Mouse (Mus musculus): ENCODE measurements around the gene Themis. TPM values are rescaled to one million over a fixed set of nuclear protein-coding genes. Genes with fewer than 3 reads are reported as not detected.

Themis gene
- polyA plus RNA-seq, 1 experiment: 0.78 TPM

DNA sequence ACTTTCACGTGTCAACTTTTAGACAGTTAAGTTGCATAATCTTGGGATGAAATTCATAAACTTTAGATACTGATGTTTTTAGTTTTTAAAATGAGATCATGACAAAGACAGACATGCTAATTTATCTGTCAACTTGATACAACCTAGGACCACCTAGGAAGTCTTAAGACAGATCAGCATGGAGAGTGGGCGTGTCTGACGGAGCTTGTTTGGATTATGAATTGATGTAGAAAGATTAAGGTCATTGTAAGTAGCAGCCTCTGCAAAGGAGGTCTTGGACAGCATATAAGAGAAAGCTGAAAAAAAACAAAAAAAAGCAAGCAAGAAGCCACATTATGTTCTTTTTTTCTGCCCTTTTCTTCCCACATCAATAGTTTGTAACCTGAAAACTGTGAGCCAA, 154.2 kb downstream of the Themis start:
- no peak for DNase-seq (ENCODE audit: low read depth in 1 of 2, low spot score in 2 of 2)
- Histone ChIP-seq H3K36me3 (ENCODE audit: control insufficient read depth, insufficient read depth, low read length) (no peaks in the 10 kb centered on the region), H3K4me3 (ENCODE audit: extremely low read depth, insufficient read depth, insufficient read length) (no peak overlapping the region), H3K27ac (ENCODE audit: insufficient read depth, low read length) (no peak overlapping the region), H3K27me3 (ENCODE audit: control insufficient read depth, insufficient read depth, low read length) (no peaks in the 10 kb centered on the region), H3K4me1 (ENCODE audit: control insufficient read depth, insufficient read depth, insufficient read length) (no peaks in the 10 kb centered on the region)
- 92% methylated on average over 3 of the region's 3 CpGs for WGBS
- TF ChIP-seq CTCF (IDR thresholded peaks at IDR 0.05; ENCODE audit: extremely low read depth, insufficient read depth, insufficient read length, insufficient replicate concordance) (no peak), POLR2A (IDR thresholded peaks at IDR 0.05; ENCODE audit: low read depth, low read length) (no peak)

DNA sequence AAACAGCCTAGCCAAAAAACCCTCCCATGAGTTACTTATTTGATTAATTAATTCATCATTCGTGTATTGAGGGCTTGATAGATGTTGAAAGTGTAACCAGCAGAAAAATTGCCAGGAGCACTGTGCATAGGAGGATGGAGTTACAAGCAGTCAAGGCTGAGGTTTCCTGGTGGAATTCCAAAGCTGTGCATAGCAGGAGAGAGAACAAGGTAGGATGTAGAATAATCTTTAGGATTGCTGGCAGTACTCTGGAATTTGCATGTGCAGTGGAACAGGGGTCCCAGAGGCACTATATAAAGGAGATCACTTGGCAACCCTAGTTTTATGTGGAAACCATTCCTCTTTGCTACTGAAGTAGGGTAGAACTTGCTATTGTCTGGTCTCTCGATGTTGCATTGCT, 174.4 kb downstream of the Themis start:
- H3K4me1 ChIP-seq (ENCODE audit: control insufficient read depth, insufficient read depth, insufficient read length): no peaks in the 10 kb centered on the region
- H3K27me3 ChIP-seq (ENCODE audit: control insufficient read depth, insufficient read depth, low read length): no peaks in the 10 kb centered on the region
- TF ChIP-seq CTCF (IDR thresholded peaks at IDR 0.05; ENCODE audit: extremely low read depth, insufficient read depth, insufficient read length, insufficient replicate concordance) (no peak), POLR2A (IDR thresholded peaks at IDR 0.05; ENCODE audit: low read depth, low read length) (no peak)
- DNase-seq (ENCODE audit: low read depth in 1 of 2, low spot score in 2 of 2): no peak
- no peak overlapping the region for H3K4me3 ChIP-seq (ENCODE audit: extremely low read depth, insufficient read depth, insufficient read length)
- H3K36me3 ChIP-seq (ENCODE audit: control insufficient read depth, insufficient read depth, low read length): no peaks in the 10 kb centered on the region
- 71% methylated on average over 2 of the region's 2 CpGs for WGBS
- H3K27ac ChIP-seq (ENCODE audit: insufficient read depth, low read length): no peak overlapping the region

DNA sequence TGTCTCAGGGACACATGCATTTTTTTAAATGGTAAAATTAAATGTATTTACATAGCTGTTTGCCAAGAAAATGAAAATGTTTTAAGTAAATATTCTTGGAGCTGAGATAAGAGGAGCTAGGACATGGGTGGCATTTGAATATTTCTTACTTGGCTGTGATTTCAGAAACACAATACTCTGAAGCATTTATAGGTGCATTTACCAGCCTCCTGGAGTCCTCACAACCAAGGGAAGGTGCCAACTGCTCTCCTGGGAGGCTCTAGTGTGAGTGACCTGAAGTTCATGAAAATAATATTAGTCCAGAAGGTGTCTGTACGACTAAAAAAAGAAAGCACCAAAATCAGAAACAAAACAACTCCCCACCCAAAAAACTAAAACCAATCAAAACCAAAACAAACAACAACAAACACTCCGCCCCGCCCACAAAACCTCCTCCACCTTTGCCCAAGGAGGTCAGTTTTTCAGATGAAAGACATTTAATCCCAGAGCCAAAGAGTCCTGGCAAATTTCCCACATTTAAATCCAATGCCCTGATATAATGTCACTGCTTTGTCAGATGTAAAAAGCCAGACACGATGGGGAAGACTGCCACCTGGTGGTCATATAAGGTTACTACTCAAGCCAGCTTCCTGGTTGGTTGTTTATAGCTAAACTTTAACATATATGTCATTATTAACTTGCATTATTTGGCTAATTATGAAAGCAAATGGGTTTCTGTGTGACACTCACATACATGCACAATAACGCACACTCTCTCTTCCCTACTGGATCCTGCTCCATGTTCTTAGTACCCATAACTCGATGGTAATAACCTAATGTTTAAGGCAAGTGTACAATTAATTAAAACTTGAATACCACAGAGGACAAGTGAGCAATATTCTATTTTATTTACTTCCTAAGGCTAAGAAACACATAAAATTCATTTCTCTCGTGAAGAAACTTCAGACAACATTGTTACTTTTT, 175.9 kb downstream of the Themis start:
- 37% methylated on average over 7 of the region's 7 CpGs for WGBS
- peak in 1 of 2 experiments; percentile 5 for DNase-seq (ENCODE audit: low read depth in 1 of 2, low spot score in 2 of 2)
- Histone ChIP-seq H3K27me3 (ENCODE audit: control insufficient read depth, insufficient read depth, low read length) (no peaks in the 10 kb centered on the region), H3K4me3 (ENCODE audit: extremely low read depth, insufficient read depth, insufficient read length) (no peak overlapping the region), H3K4me1 (ENCODE audit: control insufficient read depth, insufficient read depth, insufficient read length) (no peaks in the 10 kb centered on the region), H3K27ac (ENCODE audit: insufficient read depth, low read length) (no peak overlapping the region), H3K36me3 (ENCODE audit: control insufficient read depth, insufficient read depth, low read length) (no peaks in the 10 kb centered on the region)
- TF ChIP-seq CTCF (IDR thresholded peaks at IDR 0.05; ENCODE audit: extremely low read depth, insufficient read depth, insufficient read length, insufficient replicate concordance): no peak
- TF ChIP-seq POLR2A (IDR thresholded peaks at IDR 0.05; ENCODE audit: low read depth, low read length): no peak

DNA sequence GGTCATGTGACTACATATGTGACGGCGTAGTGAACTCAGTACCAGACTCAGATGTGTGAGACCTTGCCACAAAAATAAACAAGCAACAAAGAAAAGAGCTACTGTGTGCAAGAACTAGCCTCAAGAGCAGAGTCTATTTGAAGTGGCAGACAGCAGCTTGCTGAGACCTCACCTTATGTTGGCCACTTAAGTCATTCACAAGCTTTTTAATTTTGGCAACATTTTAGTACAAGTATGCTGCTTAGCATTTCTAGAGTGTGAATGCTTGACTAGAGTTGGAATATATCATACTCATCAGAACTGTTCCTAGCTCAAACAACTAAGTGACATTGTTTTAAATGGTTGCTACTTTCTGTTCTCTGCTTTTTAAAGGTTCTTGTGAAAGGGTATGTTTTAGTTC, 188.0 kb downstream of the Themis start:
- H3K4me1 ChIP-seq (ENCODE audit: control insufficient read depth, insufficient read depth, insufficient read length): no peaks in the 10 kb centered on the region
- H3K27ac ChIP-seq (ENCODE audit: insufficient read depth, low read length): no peak overlapping the region
- 84% methylated on average over 2 of the region's 2 CpGs for WGBS
- no peak overlapping the region for H3K4me3 ChIP-seq (ENCODE audit: extremely low read depth, insufficient read depth, insufficient read length)
- no peaks in the 10 kb centered on the region for H3K27me3 ChIP-seq (ENCODE audit: control insufficient read depth, insufficient read depth, low read length)
- H3K36me3 ChIP-seq (ENCODE audit: control insufficient read depth, insufficient read depth, low read length): no peaks in the 10 kb centered on the region
- TF ChIP-seq CTCF (IDR thresholded peaks at IDR 0.05; ENCODE audit: extremely low read depth, insufficient read depth, insufficient read length, insufficient replicate concordance): no peak
- TF ChIP-seq POLR2A (IDR thresholded peaks at IDR 0.05; ENCODE audit: low read depth, low read length): no peak
- DNase-seq (ENCODE audit: low read depth in 1 of 2, low spot score in 2 of 2): no peak

DNA sequence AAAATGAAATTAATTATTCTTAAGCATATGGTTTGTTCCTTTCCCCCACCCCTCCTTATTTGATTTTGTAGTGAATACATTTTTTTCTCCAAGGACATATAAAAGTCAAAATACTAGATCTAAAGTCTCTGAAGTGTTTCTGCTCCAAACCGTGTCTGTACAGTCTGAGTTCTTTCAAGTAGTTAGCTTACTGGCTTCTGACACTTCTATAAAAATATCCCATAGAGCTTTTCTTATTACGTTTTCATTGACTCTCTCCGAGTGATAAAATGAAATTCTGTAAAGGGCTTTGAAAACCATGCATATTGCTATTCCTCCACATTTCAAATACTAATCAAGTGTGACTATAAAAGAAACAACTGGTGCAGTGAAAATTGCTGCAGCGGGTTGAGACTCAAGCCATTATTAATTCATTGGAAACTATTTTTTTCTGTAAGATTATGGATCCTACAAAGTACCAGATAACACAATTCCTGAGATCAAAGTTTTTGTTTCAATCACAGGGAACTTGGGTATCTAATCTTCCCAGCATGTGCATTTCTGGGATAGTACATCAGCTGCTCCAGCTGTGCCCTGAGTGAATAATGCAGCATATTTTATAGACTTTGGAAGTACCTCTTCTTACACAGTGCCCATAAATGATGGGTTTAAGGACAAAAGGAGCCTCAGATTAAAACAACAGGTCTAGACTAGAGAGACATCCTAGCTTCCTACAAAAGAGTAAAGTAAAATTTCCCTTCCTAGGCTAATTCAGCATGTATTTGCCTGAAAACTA, 202.6 kb downstream of the Themis start:
- TF ChIP-seq POLR2A (IDR thresholded peaks at IDR 0.05; ENCODE audit: low read depth, low read length) (no peak), CTCF (IDR thresholded peaks at IDR 0.05; ENCODE audit: extremely low read depth, insufficient read depth, insufficient read length, insufficient replicate concordance) (no peak)
- no peaks in the 10 kb centered on the region for H3K4me1 ChIP-seq (ENCODE audit: control insufficient read depth, insufficient read depth, insufficient read length)
- DNase-seq (ENCODE audit: low read depth in 1 of 2, low spot score in 2 of 2): no peak
- no peak overlapping the region for H3K4me3 ChIP-seq (ENCODE audit: extremely low read depth, insufficient read depth, insufficient read length)
- no peaks in the 10 kb centered on the region for H3K27me3 ChIP-seq (ENCODE audit: control insufficient read depth, insufficient read depth, low read length)
- no peak overlapping the region for H3K27ac ChIP-seq (ENCODE audit: insufficient read depth, low read length)
- 87% methylated on average over 4 of the region's 4 CpGs for WGBS
- H3K36me3 ChIP-seq (ENCODE audit: control insufficient read depth, insufficient read depth, low read length): no peaks in the 10 kb centered on the region

DNA sequence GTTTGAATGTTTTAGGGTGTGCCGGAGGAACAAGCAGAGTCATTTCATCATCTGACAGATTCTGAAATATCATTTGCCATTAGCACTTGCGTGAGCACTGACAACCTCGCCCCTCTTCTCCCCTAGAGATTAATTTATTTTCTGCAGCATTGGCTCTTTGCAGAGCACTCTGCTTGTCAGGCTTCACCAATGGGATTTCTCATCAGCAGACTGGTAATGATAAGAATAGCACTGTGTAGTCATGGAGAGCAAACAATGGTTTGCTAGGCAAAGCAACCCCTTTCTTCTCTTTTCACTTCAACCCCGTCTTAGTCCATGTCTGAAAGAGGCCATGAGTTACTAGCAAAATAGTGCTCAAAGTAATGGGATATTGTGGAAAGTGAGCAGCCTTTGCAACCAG, 206.4 kb downstream of the Themis start:
- Histone ChIP-seq H3K4me1 (ENCODE audit: control insufficient read depth, insufficient read depth, insufficient read length) (no peaks in the 10 kb centered on the region), H3K36me3 (ENCODE audit: control insufficient read depth, insufficient read depth, low read length) (no peaks in the 10 kb centered on the region), H3K4me3 (ENCODE audit: extremely low read depth, insufficient read depth, insufficient read length) (no peak overlapping the region), H3K27me3 (ENCODE audit: control insufficient read depth, insufficient read depth, low read length) (no peaks in the 10 kb centered on the region), H3K27ac (ENCODE audit: insufficient read depth, low read length) (no peak overlapping the region)
- 85% methylated on average over 4 of the region's 4 CpGs for WGBS
- no peak for DNase-seq (ENCODE audit: low read depth in 1 of 2, low spot score in 2 of 2)
- TF ChIP-seq POLR2A (IDR thresholded peaks at IDR 0.05; ENCODE audit: low read depth, low read length) (no peak), CTCF (IDR thresholded peaks at IDR 0.05; ENCODE audit: extremely low read depth, insufficient read depth, insufficient read length, insufficient replicate concordance) (no peak)

Data from spleen, adult 2 months (tissue).